Mouse (Mus musculus) neural tube, embryonic 15.5 days (tissue): ENCODE measurements around the gene Zfp13. TPM values are rescaled to one million over a fixed set of nuclear protein-coding genes. Genes with fewer than 3 reads are reported as not detected.

ENCODE experiments used
- ATAC-seq: fragments of 200-750 bp; cut with Nextera tagmentation; 2 replicates; pipeline ENCODE4 v1.8.0; 2017; ENCODE audit warnings: mild to moderate bottlenecking, moderate TSS enrichment, moderate library complexity; ENCODE audit not compliant: low FRiP score
- H3K27ac ChIP-seq: fragments of 300-500 bp; sonication (generic); replicated peaks from 2 replicates; pipeline ENCODE4 v1.5.1; 2015; ENCODE audit warnings: mild to moderate bottlenecking, inconsistent platforms
- H3K27me3 ChIP-seq: fragments of 300-500 bp; sonication (generic); replicated peaks from 2 replicates; pipeline ENCODE4 v1.6.1; 2015; ENCODE audit warnings: inconsistent platforms
- H3K36me3 ChIP-seq: fragments of 300-500 bp; sonication (generic); 2 replicates; pipeline ENCODE4 v1.6.1; 2015; ENCODE audit warnings: inconsistent platforms
- H3K4me1 ChIP-seq: fragments of 300-500 bp; sonication (generic); 2 replicates; pipeline ENCODE4 v1.6.1; 2015; ENCODE audit warnings: inconsistent platforms
- H3K4me2 ChIP-seq: fragments of 300-500 bp; sonication (generic); 2 replicates; pipeline ENCODE4 v1.6.1; 2015; ENCODE audit warnings: inconsistent platforms, mild to moderate bottlenecking, moderate library complexity
- H3K4me3 ChIP-seq: fragments of 300-500 bp; sonication (generic); replicated peaks from 2 replicates; pipeline ENCODE4 v1.5.1; 2015; ENCODE audit warnings: mild to moderate bottlenecking, inconsistent platforms
- H3K9ac ChIP-seq: fragments of 300-500 bp; sonication (generic); replicated peaks from 2 replicates; pipeline ENCODE4 v1.6.1; 2015; ENCODE audit warnings: mild to moderate bottlenecking, inconsistent platforms
- H3K9me3 ChIP-seq: fragments of 300-500 bp; sonication (generic); replicated peaks from 2 replicates; pipeline ENCODE4 v1.6.1; 2016; ENCODE audit warnings: inconsistent platforms
- WGBS: fragments of 180-500 bp; shearing (Covaris S2); methylation state at CpG from one replicate; pipeline ENCODE4 v1.1.7; 2015; ENCODE audit warnings: mixed read lengths; 5-methylcytosine and 5-hydroxymethylcytosine counted together
- polyA plus RNA-seq: library from polyadenylated mRNA; unstranded; fragments of >200 nt; fragmentation: Nextera tagmentation; extraction: Ambion mirVana; gene quantifications from 2 replicates; pipeline ENCODE4 v1.2.1, GENCODE M21; 2015

Gene Zfp13
- 22.6 and 24.9 TPM in 2 replicates for polyA plus RNA-seq

DNA sequence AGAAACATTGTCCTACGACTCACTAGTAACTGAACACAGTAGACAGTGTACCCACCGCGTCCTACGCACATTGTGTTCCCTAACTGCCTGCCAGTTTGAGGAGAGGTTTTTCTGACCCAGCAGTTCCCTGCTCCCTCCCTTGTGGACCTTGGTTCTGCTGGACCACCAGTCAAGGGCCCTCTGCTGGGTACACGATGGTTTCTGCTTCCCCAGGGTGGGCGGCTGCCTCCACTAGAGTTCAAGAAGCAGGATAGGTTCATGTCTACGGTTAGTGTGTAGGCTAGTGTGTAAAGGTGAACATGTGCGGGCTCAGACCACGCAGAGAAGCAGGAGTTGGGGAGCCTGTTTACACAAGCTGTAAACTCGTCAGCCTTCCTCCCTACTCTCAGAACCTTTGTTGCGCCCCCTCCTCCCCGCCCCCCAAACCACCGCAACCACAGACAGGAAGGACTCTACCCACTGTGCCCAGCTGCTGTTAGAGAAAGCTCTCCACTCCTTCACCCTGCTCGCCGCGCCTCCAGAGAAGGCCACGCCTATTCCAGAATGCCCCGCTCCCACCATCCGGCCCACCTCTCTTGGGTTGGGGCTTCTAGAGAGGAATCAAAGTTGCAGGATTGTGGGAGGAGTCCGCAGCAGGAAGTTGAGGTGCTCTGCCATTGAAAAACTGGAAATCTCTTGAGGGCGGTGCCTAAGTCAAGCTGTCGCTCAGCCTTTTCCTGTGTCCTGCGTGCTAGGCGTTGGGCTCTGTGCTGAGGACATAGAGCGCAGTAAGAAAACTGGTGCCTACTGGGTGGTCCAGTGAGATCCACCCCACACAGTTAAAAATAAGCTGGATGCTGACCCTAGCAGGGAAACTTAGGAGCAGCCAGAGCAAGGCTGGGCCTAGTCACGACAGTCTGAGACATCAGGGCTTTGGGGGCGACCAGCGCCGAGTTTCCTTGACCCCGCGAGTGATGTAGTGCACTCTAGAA, at the start of gene Zfp13:
TSS of gene Zfp13 (minus strand) at position 906 of the 971 bp plus-strand sequence.
- Histone ChIP-seq H3K4me2 (peak within 1 kb of the TSS; percentile 63), H3K9ac (peak within 1 kb of the TSS; percentile 23), H3K27me3 (no peaks in the 10 kb centered on the region), H3K9me3 (no peaks in the 10 kb centered on the region), H3K4me1 (peaks cover 14% of the 10 kb centered on the region), H3K36me3 (no peaks in the 10 kb centered on the region), H3K4me3 (peak within 1 kb of the TSS; percentile 41), H3K27ac (peak within 1 kb of the TSS; percentile 63)
- WGBS: 11% methylated on average over 31 of the region's 31 CpGs
- peak; percentile 89 for ATAC-seq

DNA sequence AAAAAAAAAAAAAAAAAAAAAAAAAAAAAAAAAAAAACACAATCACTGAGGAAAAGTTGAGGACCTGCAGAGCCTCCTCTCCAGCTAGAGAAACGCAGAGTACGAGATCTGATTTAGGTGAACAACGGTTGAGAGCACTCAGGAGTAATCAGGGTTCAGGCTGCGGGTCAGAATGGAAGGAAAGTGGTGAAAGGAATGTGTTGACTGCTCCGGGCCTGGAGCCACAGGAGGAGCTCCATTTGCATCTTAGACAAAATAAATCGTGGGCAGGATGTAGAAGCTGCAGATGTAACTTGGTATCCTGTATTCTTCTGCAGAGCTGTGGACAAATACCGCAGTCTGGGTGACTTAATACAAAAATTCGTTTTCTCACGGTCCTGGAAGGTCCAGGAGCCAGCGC, 46.6 kb upstream of the Zfp13 start:
- Histone ChIP-seq H3K36me3 (no peaks in the 10 kb centered on the region), H3K4me2 (no peak overlapping the region), H3K9ac (no peak overlapping the region), H3K27me3 (peaks cover 39% of the 10 kb centered on the region), H3K4me3 (no peak overlapping the region), H3K4me1 (peaks cover 11% of the 10 kb centered on the region), H3K27ac (no peak overlapping the region), H3K9me3 (no peaks in the 10 kb centered on the region)
- ATAC-seq: no peak
- WGBS: 37% methylated on average over 10 of the region's 10 CpGs

DNA sequence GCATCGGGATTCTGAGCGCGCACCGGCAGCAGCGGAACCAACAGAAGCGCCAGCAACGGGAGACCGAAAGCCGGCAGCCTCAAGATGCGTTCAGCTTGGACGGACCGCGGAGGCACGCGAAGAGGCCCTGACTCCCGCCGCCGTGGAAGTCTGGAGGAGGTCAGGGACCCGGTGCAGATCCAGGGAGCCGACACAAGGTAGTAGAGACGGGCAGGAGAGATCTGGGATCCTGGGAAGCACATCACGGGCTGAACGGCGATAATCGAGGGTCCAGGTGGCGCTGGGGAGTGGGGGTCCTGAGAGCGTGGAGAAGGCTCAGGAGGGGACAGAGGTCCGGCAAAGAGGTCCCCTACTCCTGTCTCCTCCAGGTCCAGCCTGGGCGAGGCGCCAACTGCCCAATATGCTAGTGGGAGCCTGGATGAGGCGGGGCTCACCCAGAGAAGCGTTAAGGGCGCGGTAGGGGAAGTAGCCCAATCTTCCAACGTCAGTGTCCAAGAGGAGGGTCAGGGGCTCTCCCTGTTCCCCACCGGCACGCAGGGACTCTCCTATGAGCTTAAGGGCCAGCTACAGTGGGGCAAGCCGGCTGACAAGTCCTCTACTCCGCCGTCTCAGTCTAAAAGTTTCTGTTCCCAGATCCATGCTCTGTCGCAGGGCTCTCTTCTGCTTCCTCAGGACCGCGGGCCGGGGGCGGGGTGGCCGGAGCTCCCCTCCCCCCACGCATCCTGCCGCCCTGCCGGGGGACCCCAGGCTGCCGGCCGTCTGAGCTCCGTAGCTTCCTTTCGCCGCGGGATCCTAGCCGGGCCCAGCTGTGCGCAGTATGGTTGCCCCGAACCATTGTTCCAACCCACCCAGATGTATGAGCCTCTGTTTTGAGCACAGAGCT, 45.6 kb upstream of the Zfp13 start, which contains the start of gene Mmp25:
TSS of gene Mmp25 (minus strand) at position 665 of the 883 bp plus-strand sequence.
- H3K27ac ChIP-seq: no peak within 1 kb of the TSS
- H3K27me3 ChIP-seq: peaks cover 39% of the 10 kb centered on the region
- H3K9me3 ChIP-seq: no peaks in the 10 kb centered on the region
- H3K4me2 ChIP-seq: peak within 1 kb of the TSS; percentile 66
- peak; percentile 14; the same call in 1 of the 2 replicates for ATAC-seq
- under 1% methylated on average over 58 of the region's 58 CpGs for WGBS
- H3K4me3 ChIP-seq: peak within 1 kb of the TSS; percentile 36
- peaks cover 11% of the 10 kb centered on the region for H3K4me1 ChIP-seq
- peak within 1 kb of the TSS; percentile 34 for H3K9ac ChIP-seq
- H3K36me3 ChIP-seq: no peaks in the 10 kb centered on the region

DNA sequence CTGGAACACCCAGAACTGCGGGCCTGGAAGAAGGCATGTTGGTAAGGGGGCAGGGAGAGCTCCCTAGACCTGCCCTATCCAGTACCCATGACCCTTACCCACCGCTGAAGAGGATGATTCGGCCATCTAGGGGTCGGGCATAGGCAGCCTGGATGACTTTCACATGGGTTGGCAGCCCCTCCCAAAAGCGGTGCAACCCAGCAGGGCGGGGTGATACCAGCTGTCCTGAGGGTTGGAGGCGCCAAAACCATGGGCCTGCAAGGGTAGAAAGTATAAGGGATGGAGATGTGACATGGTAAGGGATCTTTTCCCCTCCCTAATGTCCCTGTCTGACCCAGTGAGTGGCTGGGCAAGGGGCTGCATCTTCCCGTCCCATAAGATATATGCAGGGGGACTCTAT, 32.0 kb upstream of the Zfp13 start:
- 89% methylated on average over 8 of the region's 8 CpGs for WGBS
- ATAC-seq: no peak

DNA sequence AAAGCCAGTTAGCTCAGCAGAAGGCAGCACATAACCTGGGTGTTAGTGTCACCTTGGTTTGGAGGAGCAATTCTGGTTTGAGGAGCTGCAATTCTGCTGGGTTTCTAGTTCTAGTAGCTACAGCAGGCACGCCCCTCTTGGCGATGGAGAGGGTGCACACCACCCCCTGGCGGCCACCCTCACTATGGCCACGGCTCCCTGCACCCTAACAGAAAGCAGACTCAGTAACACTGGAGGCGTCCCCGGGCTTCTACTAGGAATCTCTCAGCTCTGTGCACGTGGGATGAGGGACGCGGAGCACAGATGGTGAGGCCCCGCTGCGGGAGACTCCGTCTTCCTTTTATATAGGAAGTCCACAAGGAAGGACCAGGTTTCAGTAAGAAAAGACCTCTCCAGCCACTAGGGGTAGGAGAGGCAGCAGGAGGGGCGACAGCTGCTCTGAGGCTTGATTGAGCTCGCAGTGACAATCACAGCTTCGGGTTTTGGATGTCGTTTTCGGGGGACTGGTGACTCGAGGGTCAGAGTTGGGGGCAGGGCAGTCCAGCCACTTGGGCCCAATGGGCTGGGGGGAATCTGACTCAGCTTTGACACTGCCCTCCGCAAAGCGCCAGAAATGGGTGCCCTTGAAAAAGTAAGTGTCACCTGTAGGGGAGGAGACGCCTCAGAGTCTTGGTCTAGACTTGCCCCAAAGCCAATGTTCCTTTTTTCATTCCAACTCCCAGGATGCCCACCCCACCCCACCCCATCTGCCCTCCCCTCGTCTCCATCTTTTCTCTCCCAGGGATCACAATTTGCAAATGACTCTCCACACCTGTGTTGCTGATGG, 31.1 kb upstream of the Zfp13 start:
- no peaks in the 10 kb centered on the region for H3K9me3 ChIP-seq
- 20% methylated on average over 22 of the region's 22 CpGs for WGBS
- no peaks in the 10 kb centered on the region for H3K36me3 ChIP-seq
- no peak overlapping the region; the same call in 1 of the 2 replicates for H3K4me3 ChIP-seq
- H3K27ac ChIP-seq: no peak overlapping the region
- ATAC-seq: 0 out of 2 replicates have a peak, but pooled peaks have one; percentile 53
- H3K9ac ChIP-seq: no peak overlapping the region
- 0 out of 2 replicates have a peak, but pooled peaks cover 3% of the 10 kb centered on the region for H3K4me1 ChIP-seq
- H3K4me2 ChIP-seq: peak overlapping the region; percentile 49
- no peaks in the 10 kb centered on the region for H3K27me3 ChIP-seq

More for the DNA sequence above, 32.0 kb upstream of the Zfp13 start:
- H3K4me3 ChIP-seq: no peak overlapping the region
- H3K27ac ChIP-seq: no peak overlapping the region
- no peaks in the 10 kb centered on the region for H3K36me3 ChIP-seq
- H3K9me3 ChIP-seq: no peaks in the 10 kb centered on the region
- 0 out of 2 replicates have a peak, but pooled peaks cover 3% of the 10 kb centered on the region for H3K4me1 ChIP-seq
- no peak overlapping the region for H3K4me2 ChIP-seq
- H3K27me3 ChIP-seq: no peaks in the 10 kb centered on the region
- H3K9ac ChIP-seq: no peak overlapping the region

DNA sequence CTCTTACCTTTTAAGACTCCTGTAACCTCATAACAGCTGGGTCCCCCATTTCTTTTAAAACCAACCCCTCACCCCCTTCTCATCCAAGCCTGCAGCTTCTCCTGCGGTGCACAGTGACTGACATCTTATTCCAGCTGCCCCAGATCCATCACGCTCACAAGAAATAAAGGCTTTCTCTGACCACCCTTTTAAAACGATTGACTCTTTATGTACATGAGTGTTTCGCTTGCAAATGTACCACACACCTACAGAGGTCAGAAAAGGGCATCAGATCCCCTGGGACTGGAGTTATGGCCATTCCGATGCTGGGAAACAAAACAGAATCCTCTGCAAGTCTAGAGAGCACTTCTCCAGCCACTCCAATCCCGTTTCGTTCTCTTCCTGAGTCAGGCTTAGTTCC, 28.5 kb upstream of the Zfp13 start:
- no peak for ATAC-seq
- Histone ChIP-seq H3K4me2 (no peak overlapping the region), H3K9me3 (no peaks in the 10 kb centered on the region), H3K9ac (no peak overlapping the region), H3K27me3 (no peaks in the 10 kb centered on the region), H3K36me3 (no peaks in the 10 kb centered on the region), H3K4me3 (no peak overlapping the region), H3K27ac (no peak overlapping the region), H3K4me1 (0 out of 2 replicates have a peak, but pooled peaks cover 3% of the 10 kb centered on the region)
- 46% methylated on average over 7 of the region's 7 CpGs for WGBS

DNA sequence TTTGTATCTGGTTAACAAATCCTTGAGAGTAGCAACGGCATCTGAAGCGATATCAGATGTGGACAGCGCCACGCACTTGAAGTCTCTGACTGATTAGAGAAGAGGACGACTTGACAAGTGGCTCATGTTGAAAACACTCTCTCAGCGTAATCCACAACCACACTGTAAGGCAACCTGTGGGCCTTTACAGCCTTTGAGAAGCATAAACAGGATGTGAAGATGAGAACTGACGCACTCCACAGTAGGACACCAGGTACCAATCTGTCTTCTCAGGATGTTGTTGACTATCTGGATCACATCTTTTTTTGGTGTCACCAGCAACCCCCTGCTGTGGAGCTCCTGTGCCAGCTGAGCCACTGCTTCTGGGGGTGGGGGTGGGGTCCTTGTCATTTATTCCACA, 21.1 kb upstream of the Zfp13 start:
- no peak for ATAC-seq

DNA sequence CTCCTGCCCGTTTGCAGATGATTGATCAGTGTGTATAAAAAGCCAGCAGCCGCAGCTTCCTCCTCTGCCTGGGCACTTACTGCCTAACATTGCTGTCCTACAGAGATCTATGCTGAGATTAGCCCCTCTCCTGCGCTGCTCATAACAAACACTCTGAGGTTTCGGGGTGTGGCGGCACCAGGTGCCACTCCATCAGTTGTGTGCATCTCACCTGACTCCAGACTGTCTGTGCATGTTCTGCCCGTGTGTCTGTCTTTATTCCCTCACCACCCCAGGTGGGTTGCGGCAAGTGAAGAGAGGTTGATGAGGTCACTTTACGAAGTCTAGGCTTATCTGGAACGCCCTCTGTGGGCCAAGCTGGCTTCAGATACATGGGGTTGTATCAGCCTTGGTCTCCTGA, 17.8 kb upstream of the Zfp13 start:
- Histone ChIP-seq H3K36me3 (no peaks in the 10 kb centered on the region), H3K4me1 (no peaks in the 10 kb centered on the region), H3K9me3 (no peaks in the 10 kb centered on the region), H3K27ac (no peak overlapping the region), H3K4me2 (no peak overlapping the region), H3K4me3 (no peak overlapping the region), H3K27me3 (0 out of 2 replicates have a peak, but pooled peaks cover 4% of the 10 kb centered on the region), H3K9ac (no peak overlapping the region)
- 67% methylated on average over 9 of the region's 9 CpGs for WGBS
- ATAC-seq: no peak

More for the DNA sequence above, 21.1 kb upstream of the Zfp13 start:
- Histone ChIP-seq H3K9me3 (no peaks in the 10 kb centered on the region), H3K36me3 (no peaks in the 10 kb centered on the region), H3K9ac (no peak overlapping the region), H3K4me1 (no peaks in the 10 kb centered on the region), H3K27me3 (0 out of 2 replicates have a peak, but pooled peaks cover 4% of the 10 kb centered on the region), H3K4me3 (no peak overlapping the region), H3K4me2 (no peak overlapping the region), H3K27ac (no peak overlapping the region)
- 86% methylated on average over 7 of the region's 7 CpGs for WGBS

DNA sequence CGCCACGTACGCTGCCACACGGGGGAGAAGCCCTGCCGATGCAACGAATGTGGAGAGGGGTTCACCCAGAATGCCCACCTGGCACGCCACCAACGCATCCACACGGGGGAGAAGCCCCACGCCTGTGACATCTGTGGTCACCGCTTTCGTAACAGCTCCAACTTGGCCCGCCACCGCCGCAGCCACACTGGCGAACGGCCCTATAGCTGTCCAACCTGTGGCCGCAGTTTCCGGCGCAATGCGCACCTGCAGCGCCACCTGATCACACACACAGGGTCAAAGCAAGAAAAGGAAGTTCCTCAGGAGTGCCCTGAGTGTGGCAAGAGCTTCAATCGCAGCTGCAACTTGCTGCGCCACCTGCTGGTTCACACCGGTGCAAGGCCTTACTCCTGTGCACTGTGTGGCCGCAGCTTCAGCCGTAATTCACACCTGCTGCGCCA, 11.1 kb upstream of the Zfp13 start:
- Histone ChIP-seq H3K9ac (no peak overlapping the region), H3K27me3 (no peaks in the 10 kb centered on the region), H3K4me1 (no peaks in the 10 kb centered on the region), H3K4me2 (no peak overlapping the region), H3K4me3 (no peak overlapping the region), H3K27ac (no peak overlapping the region), H3K9me3 (no peaks in the 10 kb centered on the region), H3K36me3 (no peaks in the 10 kb centered on the region)
- ATAC-seq: no peak
- 84% methylated on average over 28 of the region's 28 CpGs for WGBS

DNA sequence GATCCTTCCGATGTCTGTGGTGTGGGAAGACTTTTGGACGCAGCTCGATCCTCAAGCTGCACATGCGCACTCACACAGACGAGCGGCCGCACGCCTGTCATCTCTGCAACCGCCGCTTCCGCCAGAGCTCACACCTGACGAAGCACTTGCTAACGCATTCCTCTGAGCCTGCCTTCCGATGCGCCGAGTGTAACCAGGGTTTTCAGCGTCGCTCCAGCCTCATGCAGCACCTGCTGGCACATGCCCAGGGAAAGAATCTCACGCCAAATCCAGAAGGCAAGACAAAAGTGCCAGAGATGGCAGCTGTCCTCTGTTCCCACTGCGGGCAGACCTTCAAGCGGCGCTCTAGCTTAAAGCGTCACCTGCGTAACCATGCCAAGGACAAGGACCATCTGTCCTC, 10.3 kb upstream of the Zfp13 start:
- ATAC-seq: no peak
- Histone ChIP-seq H3K36me3 (no peaks in the 10 kb centered on the region), H3K4me2 (no peak overlapping the region), H3K27ac (no peak overlapping the region), H3K9me3 (no peaks in the 10 kb centered on the region), H3K4me3 (no peak overlapping the region), H3K27me3 (no peaks in the 10 kb centered on the region), H3K4me1 (no peaks in the 10 kb centered on the region), H3K9ac (no peak overlapping the region)
- 95% methylated on average over 24 of the region's 24 CpGs for WGBS
